Mouse (Mus musculus): ENCODE results near the gene 4930467E23Rik. TPM values are rescaled to one million over a fixed set of nuclear protein-coding genes. Genes with fewer than 3 reads are reported as not detected.
"Not testable (repeated sequence)": the region's sequence is repeated elsewhere in the genome, so short reads cannot be mapped to it uniquely, and the experiment has no call there.

4930467E23Rik gene
- total and polyA plus RNA-seq, 3 experiments, result not detected

- H3K9ac ChIP-seq (ENCODE audit: insufficient read depth, low read depth); H3K79me2 ChIP-seq (replicated peaks; ENCODE audit: control insufficient read depth, extremely low read depth, insufficient read depth, poor library complexity, severe bottlenecking); H3K4me3 ChIP-seq (replicated peaks in 1 of 3; ENCODE audit: low read depth in 2 of 3, low read length in 2 of 3, poor library complexity in 1 of 3); H3K27ac ChIP-seq (ENCODE audit: insufficient read depth, low read depth); H3K4me1 ChIP-seq (ENCODE audit: control insufficient read depth in 1 of 2, insufficient read depth in 2 of 2); H3K27me3 ChIP-seq (replicated peaks); H3K9me3 ChIP-seq (replicated peaks; ENCODE audit: low read length); dilution Hi-C loops (cut with MboI; ENCODE audit: extremely low pct_ligation_motif_present, extremely low pct_unique_long_range_greater_than_20kb, low sequenced_read_pairs); in situ Hi-C loops (cut with MboI; ENCODE audit: low pct_ligation_motif_present, low pct_unique_long_range_greater_than_20kb, low sequenced_read_pairs); H3K4me2 ChIP-seq (ENCODE audit: insufficient read depth, low read depth, poor library complexity, severe bottlenecking); H3K36me3 ChIP-seq (replicated peaks in 1 of 2; ENCODE audit: control insufficient read depth in 1 of 2, insufficient read depth in 1 of 2, low read length in 1 of 2); DNase-seq (ENCODE audit: extremely low read depth): not testable (repeated sequence)
Observed at GRCm38 (mm10) chr8:19712816-19713215, 16.6 kb upstream of the 4930467E23Rik start.

- H3K4me1 ChIP-seq (ENCODE audit: control insufficient read depth in 1 of 2, insufficient read depth in 2 of 2); H3K9ac ChIP-seq (ENCODE audit: insufficient read depth, low read depth); DNase-seq (ENCODE audit: extremely low read depth); H3K79me2 ChIP-seq (replicated peaks; ENCODE audit: control insufficient read depth, extremely low read depth, insufficient read depth, poor library complexity, severe bottlenecking); H3K27me3 ChIP-seq (replicated peaks); in situ Hi-C loops (cut with MboI; ENCODE audit: low pct_ligation_motif_present, low pct_unique_long_range_greater_than_20kb, low sequenced_read_pairs); H3K9me3 ChIP-seq (replicated peaks; ENCODE audit: low read length); H3K4me2 ChIP-seq (ENCODE audit: insufficient read depth, low read depth, poor library complexity, severe bottlenecking); dilution Hi-C loops (cut with MboI; ENCODE audit: extremely low pct_ligation_motif_present, extremely low pct_unique_long_range_greater_than_20kb, low sequenced_read_pairs); H3K4me3 ChIP-seq (replicated peaks in 1 of 3; ENCODE audit: low read depth in 2 of 3, low read length in 2 of 3, poor library complexity in 1 of 3); H3K36me3 ChIP-seq (replicated peaks in 1 of 2; ENCODE audit: control insufficient read depth in 1 of 2, insufficient read depth in 1 of 2, low read length in 1 of 2); H3K27ac ChIP-seq (ENCODE audit: insufficient read depth, low read depth): not testable (repeated sequence)
Observed at GRCm38 (mm10) chr8:19713232-19713834, 16.0 kb upstream of the 4930467E23Rik start.

GRCm38 (mm10) chr8:19714426-19714825, 14.9 kb upstream of the 4930467E23Rik start:
- in situ Hi-C loops (cut with MboI; ENCODE audit: low pct_ligation_motif_present, low pct_unique_long_range_greater_than_20kb, low sequenced_read_pairs); H3K27me3 ChIP-seq (replicated peaks); H3K9ac ChIP-seq (ENCODE audit: insufficient read depth, low read depth); H3K4me2 ChIP-seq (ENCODE audit: insufficient read depth, low read depth, poor library complexity, severe bottlenecking); H3K4me1 ChIP-seq (ENCODE audit: control insufficient read depth in 1 of 2, insufficient read depth in 2 of 2); dilution Hi-C loops (cut with MboI; ENCODE audit: extremely low pct_ligation_motif_present, extremely low pct_unique_long_range_greater_than_20kb, low sequenced_read_pairs); H3K27ac ChIP-seq (ENCODE audit: insufficient read depth, low read depth); H3K9me3 ChIP-seq (replicated peaks; ENCODE audit: low read length); H3K4me3 ChIP-seq (replicated peaks in 1 of 3; ENCODE audit: low read depth in 2 of 3, low read length in 2 of 3, poor library complexity in 1 of 3); DNase-seq (ENCODE audit: extremely low read depth); H3K36me3 ChIP-seq (replicated peaks in 1 of 2; ENCODE audit: control insufficient read depth in 1 of 2, insufficient read depth in 1 of 2, low read length in 1 of 2); H3K79me2 ChIP-seq (replicated peaks; ENCODE audit: control insufficient read depth, extremely low read depth, insufficient read depth, poor library complexity, severe bottlenecking): not testable (repeated sequence)

GRCm38 (mm10) chr8:19715266-19715665, 14.1 kb upstream of the 4930467E23Rik start:
- H3K9ac ChIP-seq (ENCODE audit: insufficient read depth, low read depth); H3K27ac ChIP-seq (ENCODE audit: insufficient read depth, low read depth); dilution Hi-C loops (cut with MboI; ENCODE audit: extremely low pct_ligation_motif_present, extremely low pct_unique_long_range_greater_than_20kb, low sequenced_read_pairs); in situ Hi-C loops (cut with MboI; ENCODE audit: low pct_ligation_motif_present, low pct_unique_long_range_greater_than_20kb, low sequenced_read_pairs); H3K4me1 ChIP-seq (ENCODE audit: control insufficient read depth in 1 of 2, insufficient read depth in 2 of 2); H3K9me3 ChIP-seq (replicated peaks; ENCODE audit: low read length); DNase-seq (ENCODE audit: extremely low read depth); H3K27me3 ChIP-seq (replicated peaks); H3K4me2 ChIP-seq (ENCODE audit: insufficient read depth, low read depth, poor library complexity, severe bottlenecking); H3K79me2 ChIP-seq (replicated peaks; ENCODE audit: control insufficient read depth, extremely low read depth, insufficient read depth, poor library complexity, severe bottlenecking); H3K4me3 ChIP-seq (replicated peaks in 1 of 3; ENCODE audit: low read depth in 2 of 3, low read length in 2 of 3, poor library complexity in 1 of 3); H3K36me3 ChIP-seq (replicated peaks in 1 of 2; ENCODE audit: control insufficient read depth in 1 of 2, insufficient read depth in 1 of 2, low read length in 1 of 2): not testable (repeated sequence)

GRCm38 (mm10) chr8:19717851-19718250, 11.5 kb upstream of the 4930467E23Rik start:
- dilution Hi-C loops (cut with MboI; ENCODE audit: extremely low pct_ligation_motif_present, extremely low pct_unique_long_range_greater_than_20kb, low sequenced_read_pairs); H3K9ac ChIP-seq (ENCODE audit: insufficient read depth, low read depth); H3K4me1 ChIP-seq (ENCODE audit: control insufficient read depth in 1 of 2, insufficient read depth in 2 of 2); H3K27ac ChIP-seq (ENCODE audit: insufficient read depth, low read depth); H3K79me2 ChIP-seq (replicated peaks; ENCODE audit: control insufficient read depth, extremely low read depth, insufficient read depth, poor library complexity, severe bottlenecking); H3K9me3 ChIP-seq (replicated peaks; ENCODE audit: low read length); H3K36me3 ChIP-seq (replicated peaks in 1 of 2; ENCODE audit: control insufficient read depth in 1 of 2, insufficient read depth in 1 of 2, low read length in 1 of 2); H3K27me3 ChIP-seq (replicated peaks); in situ Hi-C loops (cut with MboI; ENCODE audit: low pct_ligation_motif_present, low pct_unique_long_range_greater_than_20kb, low sequenced_read_pairs); H3K4me2 ChIP-seq (ENCODE audit: insufficient read depth, low read depth, poor library complexity, severe bottlenecking); H3K4me3 ChIP-seq (replicated peaks in 1 of 3; ENCODE audit: low read depth in 2 of 3, low read length in 2 of 3, poor library complexity in 1 of 3); DNase-seq (ENCODE audit: extremely low read depth): not testable (repeated sequence)

GRCm38 (mm10) chr8:19719513-19719912, 9.9 kb upstream of the 4930467E23Rik start:
- dilution Hi-C loops (cut with MboI; ENCODE audit: extremely low pct_ligation_motif_present, extremely low pct_unique_long_range_greater_than_20kb, low sequenced_read_pairs), result not testable (repeated sequence)

More at GRCm38 (mm10) chr8:19719513-19719912, 9.9 kb upstream of the 4930467E23Rik start:
- H3K27me3 ChIP-seq (replicated peaks); H3K4me3 ChIP-seq (replicated peaks in 1 of 3; ENCODE audit: low read depth in 2 of 3, low read length in 2 of 3, poor library complexity in 1 of 3); H3K4me2 ChIP-seq (ENCODE audit: insufficient read depth, low read depth, poor library complexity, severe bottlenecking); H3K9ac ChIP-seq (ENCODE audit: insufficient read depth, low read depth); H3K36me3 ChIP-seq (replicated peaks in 1 of 2; ENCODE audit: control insufficient read depth in 1 of 2, insufficient read depth in 1 of 2, low read length in 1 of 2); H3K79me2 ChIP-seq (replicated peaks; ENCODE audit: control insufficient read depth, extremely low read depth, insufficient read depth, poor library complexity, severe bottlenecking); DNase-seq (ENCODE audit: extremely low read depth); H3K27ac ChIP-seq (ENCODE audit: insufficient read depth, low read depth); in situ Hi-C loops (cut with MboI; ENCODE audit: low pct_ligation_motif_present, low pct_unique_long_range_greater_than_20kb, low sequenced_read_pairs); H3K9me3 ChIP-seq (replicated peaks; ENCODE audit: low read length); H3K4me1 ChIP-seq (ENCODE audit: control insufficient read depth in 1 of 2, insufficient read depth in 2 of 2): not testable (repeated sequence)
